Mouse (Mus musculus) stomach, adult 2 months (tissue): ENCODE measurements around the gene Trmt2b. TPM values are rescaled to one million over a fixed set of nuclear protein-coding genes. Genes with fewer than 3 reads are reported as not detected.

Experiments
- polyA plus RNA-seq: library from polyadenylated mRNA; depleted of rRNA; stranded (reverse); fragments of >200 nt; gene quantifications from 2 replicates; pipeline ENCODE4 v1.2.3, GENCODE M21; 2012; rRNA removed

The Trmt2b gene
- polyA plus RNA-seq, result 2.0 and 2.2 TPM in 2 replicates

GRCm38 (mm10) chrX:134276275-134277160, at the start of gene Trmt2b:
TSS of gene Trmt2b (minus strand) at chrX:134276984.

GRCm38 (mm10) chrX:134307534-134308274, 30.9 kb upstream of the Trmt2b start, which contains the start of gene Cenpi:
TSS of gene Cenpi (plus strand) at chrX:134308084.

GRCm38 (mm10) chrX:134221856-134222255, 54.9 kb downstream of the Trmt2b start, which contains the start of gene Nox1:
TSS of gene Nox1 (minus strand) at chrX:134221956.

GRCm38 (mm10) chrX:134187201-134187600, 89.6 kb downstream of the Trmt2b start, which contains the start of gene Arl13a:
TSS of gene Arl13a (plus strand) at chrX:134187501.

Other genes starting within 250 kb of the Trmt2b start
- gene Cstf2, start 217.8 kb downstream of the Trmt2b start, polyA plus RNA-seq, result 3.4 and 7.6 TPM in 2 replicates
- gene Xkrx, start 114.9 kb downstream of the Trmt2b start, polyA plus RNA-seq, result 0.73 and 1.5 TPM in 2 replicates
- not detected in 2 replicates for gene Arl13a, start 89.5 kb downstream of the Trmt2b start, polyA plus RNA-seq
- not detected in 2 replicates for gene Nox1, start 55.0 kb downstream of the Trmt2b start, polyA plus RNA-seq
- gene Tmem35a, start 18.2 kb upstream of the Trmt2b start, polyA plus RNA-seq, result 0.40 and 0.75 TPM in 2 replicates
- gene Cenpi, start 31.1 kb upstream of the Trmt2b start, polyA plus RNA-seq, result 0.13 and 0.17 TPM in 2 replicates
- 0.24 and 0.36 TPM in 2 replicates for gene Drp2, start 127.6 kb upstream of the Trmt2b start, polyA plus RNA-seq
- gene Taf7l, start 199.5 kb upstream of the Trmt2b start, polyA plus RNA-seq, result not detected in 2 replicates